Mouse (Mus musculus): ENCODE measurements around the gene Basp1. TPM values are rescaled to one million over a fixed set of nuclear protein-coding genes. Genes with fewer than 3 reads are reported as not detected.

The Basp1 gene
- polyA plus RNA-seq, 1 experiment from 2014 or later: 213 TPM

DNA sequence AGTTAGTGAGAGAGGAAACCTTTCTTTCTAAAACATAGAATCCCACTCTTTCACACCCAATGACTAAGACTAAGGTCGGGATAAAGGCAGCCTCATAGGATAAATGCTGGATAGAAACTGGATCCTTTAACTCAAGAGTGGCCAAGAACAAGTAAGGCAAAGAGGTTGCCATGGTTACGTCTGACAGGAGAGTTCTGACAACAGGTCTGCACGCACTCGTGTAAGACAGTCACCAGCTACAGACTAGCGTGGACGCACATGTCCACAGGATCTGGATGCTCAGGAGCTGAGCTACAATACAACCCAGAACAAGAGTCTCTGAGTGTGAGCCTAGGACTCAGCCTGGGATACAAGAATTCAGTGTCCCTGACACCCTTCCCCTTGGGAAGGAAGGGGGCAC lies 26.0 kb downstream of the Basp1 start:
- Histone ChIP-seq H3K9me3 (replicated peaks; ENCODE audit: control insufficient read depth, low read length, poor library complexity, severe bottlenecking) (no peaks in the 10 kb centered on the region), H3K4me2 (ENCODE audit: low read length) (no peak overlapping the region), H3K4me3 (ENCODE audit: low read depth, low read length) (no peak overlapping the region), H3K27ac (ENCODE audit: low read length) (no peak overlapping the region), H3K9ac (ENCODE audit: low read depth, low read length) (no peak overlapping the region), H3K4me1 (ENCODE audit: control insufficient read depth, insufficient read depth, low read length) (peaks cover 55% of the 10 kb centered on the region), H3K36me3 (ENCODE audit: control insufficient read depth, insufficient read depth, low read length) (peaks cover 11% of the 10 kb centered on the region), H3K27me3 (ENCODE audit: control insufficient read depth, insufficient read depth, low read depth, low read length) (no peaks in the 10 kb centered on the region)
- no peak for ATAC-seq
- 49% methylated on average over 6 of the region's 6 CpGs for WGBS

- no peak overlapping the region for H3K27ac ChIP-seq (ENCODE audit: low read length)
- no peaks in the 10 kb centered on the region for H3K27me3 ChIP-seq (ENCODE audit: control insufficient read depth, insufficient read depth, low read depth, low read length)
- ATAC-seq: no peak
- H3K9me3 ChIP-seq (replicated peaks; ENCODE audit: control insufficient read depth, low read length, poor library complexity, severe bottlenecking): no peaks in the 10 kb centered on the region
- H3K4me1 ChIP-seq (ENCODE audit: control insufficient read depth, insufficient read depth, low read length): peaks cover 60% of the 10 kb centered on the region
- no peak overlapping the region for H3K4me3 ChIP-seq (ENCODE audit: low read depth, low read length)
- H3K36me3 ChIP-seq (ENCODE audit: control insufficient read depth, insufficient read depth, low read length): peaks cover 3% of the 10 kb centered on the region; the same call in 1 of the 2 replicates
- H3K9ac ChIP-seq (ENCODE audit: low read depth, low read length): no peak overlapping the region
- no peak overlapping the region for H3K4me2 ChIP-seq (ENCODE audit: low read length)
- WGBS: 79% methylated on average over 5 of the region's 5 CpGs
Observed at GRCm38 (mm10) chr15:25380051-25380450, 33.5 kb downstream of the Basp1 start.

GRCm38 (mm10) chr15:25378707-25379106 lies 34.9 kb downstream of the Basp1 start:
- no peak overlapping the region for H3K9ac ChIP-seq (ENCODE audit: low read depth, low read length)
- no peak overlapping the region for H3K4me2 ChIP-seq (ENCODE audit: low read length)
- H3K36me3 ChIP-seq (ENCODE audit: control insufficient read depth, insufficient read depth, low read length): peaks cover 3% of the 10 kb centered on the region; the same call in 1 of the 2 replicates
- 83% methylated on average over 8 of the region's 8 CpGs for WGBS
- no peaks in the 10 kb centered on the region for H3K27me3 ChIP-seq (ENCODE audit: control insufficient read depth, insufficient read depth, low read depth, low read length)
- peaks cover 58% of the 10 kb centered on the region for H3K4me1 ChIP-seq (ENCODE audit: control insufficient read depth, insufficient read depth, low read length)
- ATAC-seq: no peak
- no peaks in the 10 kb centered on the region for H3K9me3 ChIP-seq (replicated peaks; ENCODE audit: control insufficient read depth, low read length, poor library complexity, severe bottlenecking)
- no peak overlapping the region for H3K4me3 ChIP-seq (ENCODE audit: low read depth, low read length)
- H3K27ac ChIP-seq (ENCODE audit: low read length): no peak overlapping the region

DNA sequence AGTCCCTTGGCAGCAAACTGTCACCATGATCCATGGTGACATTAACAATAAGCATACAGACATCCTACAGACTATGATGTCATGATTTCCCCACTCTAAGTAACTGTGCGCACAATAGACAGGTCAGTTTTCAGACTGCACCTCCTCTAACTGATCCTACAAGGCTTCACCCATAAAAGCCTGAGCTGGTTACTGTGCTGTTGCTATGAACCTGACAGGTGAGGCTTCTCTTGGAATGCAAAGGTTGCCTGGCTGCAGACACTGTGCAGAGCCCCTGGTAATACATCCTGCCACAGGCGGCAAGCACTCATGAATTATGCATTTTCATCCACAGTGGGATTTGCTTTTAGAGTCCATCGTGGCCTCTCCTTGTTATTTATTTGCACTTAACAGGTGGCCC lies 36.6 kb downstream of the Basp1 start:
- no peak overlapping the region for H3K4me3 ChIP-seq (ENCODE audit: low read depth, low read length)
- H3K9ac ChIP-seq (ENCODE audit: low read depth, low read length): no peak overlapping the region
- peaks cover 66% of the 10 kb centered on the region for H3K4me1 ChIP-seq (ENCODE audit: control insufficient read depth, insufficient read depth, low read length)
- H3K27ac ChIP-seq (ENCODE audit: low read length): no peak overlapping the region
- H3K9me3 ChIP-seq (replicated peaks; ENCODE audit: control insufficient read depth, low read length, poor library complexity, severe bottlenecking): no peaks in the 10 kb centered on the region
- peak; percentile 54 for ATAC-seq
- H3K36me3 ChIP-seq (ENCODE audit: control insufficient read depth, insufficient read depth, low read length): peaks cover 3% of the 10 kb centered on the region; the same call in 1 of the 2 replicates
- 27% methylated on average over 3 of the region's 3 CpGs for whole genome bisulfite sequencing
- H3K27me3 ChIP-seq (ENCODE audit: control insufficient read depth, insufficient read depth, low read depth, low read length): no peaks in the 10 kb centered on the region
- peak overlapping the region; percentile 1; the same call in 1 of the 2 replicates for H3K4me2 ChIP-seq (ENCODE audit: low read length)

GRCm38 (mm10) chr15:25373486-25373885 lies 40.1 kb downstream of the Basp1 start:
- no peak overlapping the region for H3K9ac ChIP-seq (ENCODE audit: low read depth, low read length)
- no peak overlapping the region for H3K4me2 ChIP-seq (ENCODE audit: low read length)
- H3K27me3 ChIP-seq (ENCODE audit: control insufficient read depth, insufficient read depth, low read depth, low read length): no peaks in the 10 kb centered on the region
- H3K4me1 ChIP-seq (ENCODE audit: control insufficient read depth, insufficient read depth, low read length): peaks cover 70% of the 10 kb centered on the region
- H3K36me3 ChIP-seq (ENCODE audit: control insufficient read depth, insufficient read depth, low read length): 0 out of 2 replicates have a peak, but pooled peaks cover 2% of the 10 kb centered on the region
- H3K9me3 ChIP-seq (replicated peaks; ENCODE audit: control insufficient read depth, low read length, poor library complexity, severe bottlenecking): no peaks in the 10 kb centered on the region
- H3K27ac ChIP-seq (ENCODE audit: low read length): no peak overlapping the region
- 87% methylated on average over 3 of the region's 3 CpGs for WGBS
- no peak overlapping the region for H3K4me3 ChIP-seq (ENCODE audit: low read depth, low read length)
- no peak for ATAC-seq

- Histone ChIP-seq H3K4me2 (ENCODE audit: low read length) (no peak overlapping the region), H3K27ac (ENCODE audit: low read length) (no peak overlapping the region), H3K9me3 (replicated peaks; ENCODE audit: control insufficient read depth, low read length, poor library complexity, severe bottlenecking) (no peaks in the 10 kb centered on the region), H3K4me3 (ENCODE audit: low read depth, low read length) (no peak overlapping the region), H3K9ac (ENCODE audit: low read depth, low read length) (no peak overlapping the region), H3K36me3 (ENCODE audit: control insufficient read depth, insufficient read depth, low read length) (0 out of 2 replicates have a peak, but pooled peaks cover 2% of the 10 kb centered on the region), H3K4me1 (ENCODE audit: control insufficient read depth, insufficient read depth, low read length) (peaks cover 61% of the 10 kb centered on the region), H3K27me3 (ENCODE audit: control insufficient read depth, insufficient read depth, low read depth, low read length) (no peaks in the 10 kb centered on the region)
- 60% methylated on average over 7 of the region's 7 CpGs for WGBS
- ATAC-seq: no peak
Observed at GRCm38 (mm10) chr15:25369522-25369921, 44.0 kb downstream of the Basp1 start.

GRCm38 (mm10) chr15:25365503-25365902 lies 48.1 kb downstream of the Basp1 start:
- Histone ChIP-seq H3K36me3 (ENCODE audit: control insufficient read depth, insufficient read depth, low read length) (peaks cover 10% of the 10 kb centered on the region; the same call in 1 of the 2 replicates), H3K27ac (ENCODE audit: low read length) (peak overlapping the region; percentile 73), H3K9ac (ENCODE audit: low read depth, low read length) (no peak overlapping the region), H3K4me3 (ENCODE audit: low read depth, low read length) (no peak overlapping the region), H3K9me3 (replicated peaks; ENCODE audit: control insufficient read depth, low read length, poor library complexity, severe bottlenecking) (no peaks in the 10 kb centered on the region), H3K4me2 (ENCODE audit: low read length) (0 out of 2 replicates have a peak overlapping the region, but pooled peaks have one; percentile 15), H3K27me3 (ENCODE audit: control insufficient read depth, insufficient read depth, low read depth, low read length) (no peaks in the 10 kb centered on the region), H3K4me1 (ENCODE audit: control insufficient read depth, insufficient read depth, low read length) (peaks cover 60% of the 10 kb centered on the region)
- no peak for ATAC-seq
- 14% methylated on average over 5 of the region's 5 CpGs for WGBS

DNA sequence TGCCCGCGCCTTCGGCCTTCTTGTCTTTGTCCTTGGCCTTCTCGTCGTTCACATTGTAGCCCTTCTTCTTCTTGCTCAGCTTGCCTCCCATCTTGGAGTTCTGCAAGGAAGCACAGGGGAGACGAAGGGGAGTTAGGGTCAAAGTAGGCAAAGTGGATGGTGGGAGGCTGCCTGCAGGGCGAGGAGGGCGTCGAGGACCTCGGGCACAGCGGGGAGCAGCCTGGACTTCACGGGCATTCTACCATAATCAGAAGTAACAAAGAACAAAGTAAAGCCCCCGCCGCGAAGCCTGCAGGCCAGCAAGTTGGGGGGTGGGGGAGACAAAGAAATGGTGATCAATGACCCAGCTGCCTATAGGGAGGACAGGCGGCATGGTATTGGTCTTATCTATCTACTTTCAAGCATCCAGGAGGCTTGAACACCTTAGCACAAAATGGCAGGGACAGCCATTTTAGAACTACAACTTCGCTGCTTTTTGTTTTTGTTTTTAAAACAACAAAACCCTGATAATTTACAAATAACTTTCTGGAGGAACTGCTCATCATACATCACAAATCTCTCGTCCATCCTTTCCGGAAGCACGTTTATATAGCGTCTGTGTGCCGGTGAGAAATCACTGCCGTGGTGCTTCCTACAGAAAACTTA lies 48.6 kb downstream of the Basp1 start:
- ATAC-seq: no peak
- Histone ChIP-seq H3K36me3 (ENCODE audit: control insufficient read depth, insufficient read depth, low read length) (peaks cover 10% of the 10 kb centered on the region; the same call in 1 of the 2 replicates), H3K9me3 (replicated peaks; ENCODE audit: control insufficient read depth, low read length, poor library complexity, severe bottlenecking) (no peaks in the 10 kb centered on the region), H3K4me2 (ENCODE audit: low read length) (peak overlapping the region; percentile 55), H3K4me3 (ENCODE audit: low read depth, low read length) (peak overlapping the region; percentile 17), H3K9ac (ENCODE audit: low read depth, low read length) (peak overlapping the region; percentile 63), H3K27ac (ENCODE audit: low read length) (peak overlapping the region; percentile 73), H3K27me3 (ENCODE audit: control insufficient read depth, insufficient read depth, low read depth, low read length) (no peaks in the 10 kb centered on the region), H3K4me1 (ENCODE audit: control insufficient read depth, insufficient read depth, low read length) (peaks cover 59% of the 10 kb centered on the region)
- WGBS: 7% methylated on average over 23 of the region's 23 CpGs

DNA sequence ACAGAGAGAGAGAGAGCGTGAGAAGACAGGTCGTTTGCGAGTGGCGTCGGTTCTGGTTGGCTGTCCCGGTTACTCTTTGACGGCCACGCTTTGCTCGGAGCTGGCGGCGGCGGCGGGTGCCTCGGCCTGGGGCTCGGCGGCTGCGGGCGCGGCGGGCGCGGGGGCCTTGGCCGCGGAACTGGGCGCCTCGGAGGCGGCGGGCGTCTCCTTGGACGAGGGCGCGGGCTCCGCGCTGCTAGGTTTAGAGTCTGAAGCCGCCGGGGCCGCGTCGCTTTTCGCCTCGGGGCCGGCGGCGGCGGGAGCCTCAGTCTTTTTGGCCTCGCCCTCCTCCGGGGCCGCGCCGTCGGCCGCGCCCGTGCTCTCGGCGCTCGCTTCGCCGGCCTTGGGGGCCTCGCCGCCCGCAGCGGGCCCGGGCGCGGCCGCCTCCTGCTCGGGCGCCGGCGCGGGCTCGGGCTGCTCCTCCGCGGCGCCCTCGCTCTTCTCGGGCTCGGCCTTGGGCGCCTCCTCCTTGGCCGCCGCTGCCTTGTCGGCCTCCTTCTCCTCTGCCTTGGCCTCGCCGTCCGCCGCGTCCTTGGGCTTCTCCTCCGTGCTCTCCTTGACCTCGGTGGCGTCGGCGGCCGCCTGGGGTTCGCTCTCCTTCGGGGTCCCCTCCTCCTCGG lies 49.3 kb downstream of the Basp1 start:
- H3K27ac ChIP-seq (ENCODE audit: low read length): peak overlapping the region; percentile 73
- H3K27me3 ChIP-seq (ENCODE audit: control insufficient read depth, insufficient read depth, low read depth, low read length): no peaks in the 10 kb centered on the region
- 5% methylated on average over 87 of the region's 97 CpGs for WGBS
- H3K9ac ChIP-seq (ENCODE audit: low read depth, low read length): peak overlapping the region; percentile 63
- peaks cover 10% of the 10 kb centered on the region; the same call in 1 of the 2 replicates for H3K36me3 ChIP-seq (ENCODE audit: control insufficient read depth, insufficient read depth, low read length)
- peak overlapping the region; percentile 17 for H3K4me3 ChIP-seq (ENCODE audit: low read depth, low read length)
- H3K4me2 ChIP-seq (ENCODE audit: low read length): peak overlapping the region; percentile 55
- H3K9me3 ChIP-seq (replicated peaks; ENCODE audit: control insufficient read depth, low read length, poor library complexity, severe bottlenecking): no peaks in the 10 kb centered on the region
- ATAC-seq: 0 out of 2 replicates have a peak, but pooled peaks have one; percentile 18
- peaks cover 57% of the 10 kb centered on the region for H3K4me1 ChIP-seq (ENCODE audit: control insufficient read depth, insufficient read depth, low read length)

Data from midbrain, embryonic 16.5 days (tissue).